Mouse (Mus musculus): ENCODE data around the gene D630045J12Rik. TPM values are rescaled to one million over a fixed set of nuclear protein-coding genes. Genes with fewer than 3 reads are reported as not detected.

Gene D630045J12Rik
- polyA plus RNA-seq, 1 experiment = 0.55 TPM

DNA sequence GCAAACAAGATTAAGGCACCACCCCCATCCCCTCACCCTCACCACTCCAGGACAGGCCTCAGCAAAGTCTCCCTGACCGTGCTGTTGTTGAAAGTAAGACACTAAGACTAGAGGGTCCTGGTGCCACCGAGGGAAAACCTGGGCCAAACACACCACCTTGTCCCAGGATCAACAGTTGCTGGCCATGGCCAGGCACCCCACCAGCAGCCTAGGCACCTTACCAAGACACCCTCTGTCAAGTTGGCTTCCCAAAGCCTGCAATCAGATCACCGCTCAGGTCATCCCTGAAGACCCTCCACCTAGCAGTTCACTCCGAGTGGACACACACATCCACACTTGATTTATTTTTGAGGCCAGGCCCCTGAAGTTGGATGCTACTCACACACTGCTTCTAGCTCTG, 2.3 kb downstream of the D630045J12Rik start:
- Histone ChIP-seq H3K4me1 (ENCODE audit: control insufficient read depth, insufficient read depth, low read length) (no peaks in the 10 kb centered on the region), H3K27ac (ENCODE audit: control insufficient read depth, insufficient read depth, low read depth, low read length, poor library complexity) (no peak overlapping the region), H3K4me3 (replicated peaks; ENCODE audit: control insufficient read depth, low read depth, low read length) (no peak overlapping the region)
- TF ChIP-seq CTCF (IDR thresholded peaks at IDR 0.05; ENCODE audit: control insufficient read depth, insufficient read depth, low read length) (no peak), POLR2A (IDR thresholded peaks at IDR 0.05; ENCODE audit: borderline replicate concordance, control insufficient read depth, low read depth, low read length) (no peak)
- 70% methylated on average over 4 of the region's 4 CpGs for whole genome bisulfite sequencing

DNA sequence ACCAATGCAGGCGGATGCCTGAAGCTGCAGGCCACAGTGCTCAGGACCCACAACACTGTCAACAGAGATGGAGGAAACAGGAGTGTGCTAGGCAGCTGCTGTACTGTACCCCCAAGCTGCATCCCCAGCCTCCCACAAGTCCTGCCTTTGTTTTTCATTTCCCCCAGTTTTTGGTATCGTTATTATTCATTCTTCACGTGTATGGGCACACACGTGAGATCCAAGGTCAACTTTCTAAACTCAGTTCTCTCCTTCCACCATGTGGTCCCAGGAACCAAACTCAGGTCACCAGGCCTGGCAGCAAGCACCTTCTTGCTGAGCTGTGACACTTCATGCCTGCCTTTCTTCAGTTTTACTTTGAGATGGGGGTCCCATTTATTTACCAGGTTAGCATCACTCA, 6.4 kb downstream of the D630045J12Rik start:
- no peaks in the 10 kb centered on the region for H3K4me1 ChIP-seq (ENCODE audit: control insufficient read depth, insufficient read depth, low read length)
- TF ChIP-seq CTCF (IDR thresholded peaks at IDR 0.05; ENCODE audit: control insufficient read depth, insufficient read depth, low read length) (no peak), POLR2A (IDR thresholded peaks at IDR 0.05; ENCODE audit: borderline replicate concordance, control insufficient read depth, low read depth, low read length) (no peak)
- WGBS = 81% methylated on average over 4 of the region's 4 CpGs

DNA sequence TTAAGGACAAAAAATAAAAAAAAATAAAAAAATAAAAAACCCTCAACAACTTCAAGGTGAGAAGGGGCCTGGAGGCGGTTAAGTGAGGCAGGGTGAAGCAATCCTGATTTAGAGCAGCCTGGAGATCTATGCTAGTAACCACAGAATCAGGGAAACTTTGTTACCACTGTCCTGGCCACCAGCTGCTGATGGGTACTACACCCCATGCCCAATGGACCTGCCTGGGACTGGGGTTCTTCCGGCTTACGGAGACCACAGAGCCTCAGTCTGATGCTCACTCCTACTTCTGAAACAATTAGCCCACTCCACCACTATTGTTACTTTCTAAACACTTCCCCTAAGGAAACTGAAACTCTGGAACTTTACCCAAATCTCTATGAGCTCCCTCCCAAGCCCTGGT, 9.0 kb downstream of the D630045J12Rik start:
- no peaks in the 10 kb centered on the region for H3K4me1 ChIP-seq (ENCODE audit: control insufficient read depth, insufficient read depth, low read length)
- no peak overlapping the region for H3K4me3 ChIP-seq (replicated peaks; ENCODE audit: control insufficient read depth, low read depth, low read length)
- WGBS = 59% methylated on average over 3 of the region's 3 CpGs
- H3K27ac ChIP-seq (ENCODE audit: control insufficient read depth, insufficient read depth, low read depth, low read length, poor library complexity) = no peak overlapping the region
- no peak for TF ChIP-seq CTCF (IDR thresholded peaks at IDR 0.05; ENCODE audit: control insufficient read depth, insufficient read depth, low read length)
- TF ChIP-seq POLR2A (IDR thresholded peaks at IDR 0.05; ENCODE audit: borderline replicate concordance, control insufficient read depth, low read depth, low read length) = no peak

More for the DNA sequence above, 6.4 kb downstream of the D630045J12Rik start:
- Histone ChIP-seq H3K27ac (ENCODE audit: control insufficient read depth, insufficient read depth, low read depth, low read length, poor library complexity) (no peak overlapping the region), H3K4me3 (replicated peaks; ENCODE audit: control insufficient read depth, low read depth, low read length) (no peak overlapping the region)

DNA sequence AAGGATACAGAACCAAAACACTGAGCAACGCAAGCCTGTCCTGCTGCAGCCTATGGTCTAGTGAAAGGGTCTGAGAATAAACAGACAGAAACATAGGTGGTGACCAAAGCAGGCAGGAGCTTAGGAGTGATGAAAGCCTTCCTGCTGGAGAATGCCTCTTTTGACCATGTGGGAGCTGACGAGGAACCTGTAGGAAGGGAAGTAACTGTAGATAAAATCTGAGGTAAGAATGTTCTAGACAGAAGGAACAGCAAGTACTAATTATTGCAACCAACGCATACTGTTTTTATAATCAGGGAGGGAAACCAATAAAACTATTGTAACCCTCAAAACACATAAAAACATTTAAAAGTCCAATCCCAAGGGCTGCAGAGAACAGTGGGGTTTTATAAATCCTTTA, 9.6 kb downstream of the D630045J12Rik start:
- H3K27ac ChIP-seq (ENCODE audit: control insufficient read depth, insufficient read depth, low read depth, low read length, poor library complexity) = no peak overlapping the region
- 36% methylated on average over 3 of the region's 3 CpGs for WGBS
- no peak overlapping the region for H3K4me3 ChIP-seq (replicated peaks; ENCODE audit: control insufficient read depth, low read depth, low read length)
- no peak for TF ChIP-seq CTCF (IDR thresholded peaks at IDR 0.05; ENCODE audit: control insufficient read depth, insufficient read depth, low read length)
- no peak for TF ChIP-seq POLR2A (IDR thresholded peaks at IDR 0.05; ENCODE audit: borderline replicate concordance, control insufficient read depth, low read depth, low read length)
- no peaks in the 10 kb centered on the region for H3K4me1 ChIP-seq (ENCODE audit: control insufficient read depth, insufficient read depth, low read length)

DNA sequence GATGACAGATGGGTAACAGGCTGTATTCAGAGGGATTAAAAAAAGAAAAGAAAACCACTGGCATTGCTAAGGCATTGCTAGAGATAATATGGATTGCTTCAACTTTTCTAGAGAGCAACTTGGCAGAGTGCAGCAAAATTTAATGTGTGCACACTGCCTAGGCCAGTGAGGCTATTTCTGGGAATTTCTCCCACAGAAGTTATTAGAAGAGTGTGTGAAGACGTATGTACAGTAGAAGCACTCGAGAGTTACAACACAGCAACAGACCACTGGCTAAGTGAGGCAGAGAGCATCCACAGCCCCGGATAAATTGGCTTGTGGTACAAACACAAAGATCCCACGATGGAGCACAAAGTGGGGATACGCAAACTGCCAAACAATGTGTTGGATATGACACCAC, 11.0 kb downstream of the D630045J12Rik start:
- no peak overlapping the region for H3K4me3 ChIP-seq (replicated peaks; ENCODE audit: control insufficient read depth, low read depth, low read length)
- TF ChIP-seq POLR2A (IDR thresholded peaks at IDR 0.05; ENCODE audit: borderline replicate concordance, control insufficient read depth, low read depth, low read length) (no peak), CTCF (IDR thresholded peaks at IDR 0.05; ENCODE audit: control insufficient read depth, insufficient read depth, low read length) (no peak)
- H3K27ac ChIP-seq (ENCODE audit: control insufficient read depth, insufficient read depth, low read depth, low read length, poor library complexity) = no peak overlapping the region
- no peaks in the 10 kb centered on the region for H3K4me1 ChIP-seq (ENCODE audit: control insufficient read depth, insufficient read depth, low read length)
- 80% methylated on average over 5 of the region's 5 CpGs for WGBS

DNA sequence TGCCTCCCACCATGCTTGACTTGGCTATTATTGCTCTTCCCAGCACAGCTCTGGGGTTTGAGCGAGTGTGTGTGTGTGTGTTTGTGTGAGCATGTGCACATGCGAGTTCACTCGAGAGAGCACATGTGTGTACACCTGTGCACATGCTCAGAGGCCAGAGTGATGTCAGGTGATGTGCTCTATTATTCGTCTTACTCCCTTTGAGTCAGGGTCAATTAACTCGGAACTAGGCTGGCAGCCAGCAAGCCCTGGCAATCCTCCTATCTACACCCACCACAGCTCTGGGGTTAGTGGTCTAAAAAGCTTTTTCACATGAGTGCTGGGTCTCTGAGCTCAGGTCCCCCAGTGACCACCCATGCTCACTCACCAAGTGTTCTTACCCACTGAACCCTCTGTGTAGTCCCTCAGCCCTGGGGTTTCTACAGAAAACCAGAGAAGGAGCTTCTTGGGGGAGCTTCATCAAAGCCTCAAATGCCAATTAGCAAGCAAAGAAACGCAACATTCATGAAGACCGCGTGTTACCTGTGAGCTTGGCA, 11.4 kb downstream of the D630045J12Rik start:
- no peaks in the 10 kb centered on the region for H3K4me1 ChIP-seq (ENCODE audit: control insufficient read depth, insufficient read depth, low read length)
- WGBS = 87% methylated on average over 8 of the region's 8 CpGs

DNA sequence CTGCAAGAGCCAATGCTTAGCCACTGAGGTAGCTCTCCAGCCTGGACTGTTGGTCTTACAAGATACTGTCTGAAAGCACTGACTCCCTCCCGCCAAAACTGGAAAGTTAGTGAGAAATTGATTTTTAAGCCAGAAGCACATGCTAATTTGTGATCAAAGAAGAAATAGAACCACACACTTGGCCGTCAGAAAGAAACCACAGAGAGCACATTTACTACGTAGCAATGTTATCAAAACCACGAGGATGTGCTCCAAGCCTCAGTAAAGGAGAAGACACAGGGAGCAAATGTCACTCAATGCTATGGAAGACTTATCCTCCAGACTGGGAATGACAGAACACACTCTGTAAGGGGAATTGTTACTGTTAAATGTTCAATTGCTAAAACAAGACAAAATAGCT, 12.3 kb downstream of the D630045J12Rik start:
- TF ChIP-seq CTCF (IDR thresholded peaks at IDR 0.05; ENCODE audit: control insufficient read depth, insufficient read depth, low read length) = no peak
- TF ChIP-seq POLR2A (IDR thresholded peaks at IDR 0.05; ENCODE audit: borderline replicate concordance, control insufficient read depth, low read depth, low read length) = no peak
- WGBS = 37% methylated on average over 4 of the region's 4 CpGs
- H3K4me3 ChIP-seq (replicated peaks; ENCODE audit: control insufficient read depth, low read depth, low read length) = no peak overlapping the region
- no peak overlapping the region for H3K27ac ChIP-seq (ENCODE audit: control insufficient read depth, insufficient read depth, low read depth, low read length, poor library complexity)
- no peaks in the 10 kb centered on the region for H3K4me1 ChIP-seq (ENCODE audit: control insufficient read depth, insufficient read depth, low read length)

More for the DNA sequence above, 11.4 kb downstream of the D630045J12Rik start:
- TF ChIP-seq POLR2A (IDR thresholded peaks at IDR 0.05; ENCODE audit: borderline replicate concordance, control insufficient read depth, low read depth, low read length) (no peak), CTCF (IDR thresholded peaks at IDR 0.05; ENCODE audit: control insufficient read depth, insufficient read depth, low read length) (no peak)
- Histone ChIP-seq H3K4me3 (replicated peaks; ENCODE audit: control insufficient read depth, low read depth, low read length) (no peak overlapping the region), H3K27ac (ENCODE audit: control insufficient read depth, insufficient read depth, low read depth, low read length, poor library complexity) (no peak overlapping the region)

DNA sequence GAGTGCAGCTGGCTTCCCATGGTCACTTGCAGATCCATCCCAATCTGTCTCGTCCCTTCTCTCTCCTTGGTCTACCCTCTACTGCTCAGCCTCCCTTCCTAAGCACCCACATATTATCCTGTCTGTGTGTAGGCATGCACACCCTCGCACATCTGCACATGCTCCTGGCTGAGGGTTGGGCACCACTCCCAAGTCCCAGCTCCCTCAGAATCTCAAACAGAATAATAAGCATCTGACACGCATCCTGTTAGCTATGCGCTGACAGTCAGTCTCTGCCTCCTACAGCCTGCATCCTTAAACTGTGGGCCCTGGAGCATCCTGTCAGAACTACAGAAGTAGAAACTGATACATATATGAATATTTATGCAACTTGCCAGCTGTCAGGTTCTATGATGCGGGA, 13.2 kb downstream of the D630045J12Rik start:
- no peaks in the 10 kb centered on the region for H3K4me1 ChIP-seq (ENCODE audit: control insufficient read depth, insufficient read depth, low read length)
- TF ChIP-seq CTCF (IDR thresholded peaks at IDR 0.05; ENCODE audit: control insufficient read depth, insufficient read depth, low read length) (no peak), POLR2A (IDR thresholded peaks at IDR 0.05; ENCODE audit: borderline replicate concordance, control insufficient read depth, low read depth, low read length) (no peak)
- 83% methylated on average over 5 of the region's 5 CpGs for WGBS
- H3K27ac ChIP-seq (ENCODE audit: control insufficient read depth, insufficient read depth, low read depth, low read length, poor library complexity) = no peak overlapping the region
- H3K4me3 ChIP-seq (replicated peaks; ENCODE audit: control insufficient read depth, low read depth, low read length) = no peak overlapping the region

DNA sequence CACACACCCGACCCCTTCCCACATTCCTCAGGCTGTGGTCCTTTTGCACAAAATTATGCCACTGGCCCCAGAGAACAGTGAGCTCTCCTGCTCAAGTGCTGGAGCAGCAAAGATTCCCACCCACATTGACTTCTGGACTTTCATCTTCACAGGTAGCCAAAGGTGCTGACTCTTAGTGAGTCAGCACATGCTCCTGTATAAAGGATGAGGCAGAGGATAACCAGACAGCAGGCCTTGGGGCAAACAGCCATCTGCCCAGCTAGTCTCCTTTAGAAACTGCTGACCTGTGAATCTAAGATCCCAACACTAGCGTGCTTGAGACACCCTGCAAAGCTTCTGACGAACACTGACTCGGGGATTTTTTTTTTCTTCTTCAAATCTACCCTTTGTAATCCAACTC, 15.4 kb downstream of the D630045J12Rik start:
- WGBS = 76% methylated on average over 4 of the region's 4 CpGs
- H3K27ac ChIP-seq (ENCODE audit: control insufficient read depth, insufficient read depth, low read depth, low read length, poor library complexity) = no peak overlapping the region

More for the DNA sequence above, 15.4 kb downstream of the D630045J12Rik start:
- TF ChIP-seq CTCF (IDR thresholded peaks at IDR 0.05; ENCODE audit: control insufficient read depth, insufficient read depth, low read length) = no peak
- no peak for TF ChIP-seq POLR2A (IDR thresholded peaks at IDR 0.05; ENCODE audit: borderline replicate concordance, control insufficient read depth, low read depth, low read length)
- Histone ChIP-seq H3K4me3 (replicated peaks; ENCODE audit: control insufficient read depth, low read depth, low read length) (no peak overlapping the region), H3K4me1 (ENCODE audit: control insufficient read depth, insufficient read depth, low read length) (no peaks in the 10 kb centered on the region)
